Mouse (Mus musculus) skeletal muscle tissue, adult 2 months (tissue): ENCODE results near the gene Pimreg.

Experiments
- DNase-seq: peaks from one replicate; pipeline ENCODE4 v3.0.0-alpha.2; 2012; ENCODE audit warnings: low read depth, low spot score

Gene Pimreg

GRCm38 (mm10) chr11:72065103-72065502 lies 23.3 kb downstream of the Pimreg start:
- DNase-seq = peak; percentile 24

DNA sequence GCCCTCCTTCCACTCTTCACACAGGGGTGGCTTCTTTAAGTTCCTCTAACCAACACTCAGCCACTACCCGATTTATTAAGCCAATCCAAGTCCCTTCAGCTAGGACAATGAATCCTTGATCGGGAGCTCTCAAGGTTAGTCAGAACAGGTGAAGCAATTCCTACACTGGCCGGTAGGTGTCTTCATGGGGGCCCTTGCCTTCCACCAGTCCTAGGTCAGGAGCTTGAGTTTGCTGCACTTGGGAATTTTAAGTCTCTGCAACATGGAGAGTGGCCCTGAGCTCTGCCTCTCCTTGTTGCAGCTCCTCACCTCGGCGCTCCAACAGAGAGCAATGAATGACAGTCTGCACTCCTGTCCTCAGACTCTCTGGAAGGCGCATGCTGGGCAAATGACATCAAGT lies 24.5 kb downstream of the Pimreg start:
- no peak for DNase-seq

DNA sequence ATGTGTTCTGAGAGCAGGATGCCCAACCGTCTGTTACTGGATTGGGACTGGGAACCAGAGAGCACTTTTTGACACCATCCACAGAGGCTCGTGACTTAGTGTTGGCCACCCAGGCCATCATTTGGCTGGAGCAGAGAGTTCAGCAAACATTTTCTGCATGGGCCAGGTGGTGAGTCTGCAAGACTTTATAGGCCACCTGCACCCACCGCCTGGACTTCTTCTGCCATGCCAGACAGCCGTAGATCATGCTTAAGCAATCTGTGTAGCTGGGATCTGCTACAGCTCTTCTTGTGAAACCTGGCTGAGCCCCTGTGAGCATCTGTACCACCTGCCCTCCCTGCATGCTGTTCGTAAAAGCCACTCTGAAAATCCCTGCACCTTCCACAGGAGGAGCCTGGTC lies 25.5 kb downstream of the Pimreg start:
- no peak for DNase-seq

GRCm38 (mm10) chr11:72068026-72068425 lies 26.2 kb downstream of the Pimreg start:
- DNase-seq = no peak

- DNase-seq = no peak
These were observed 28.9 kb downstream of the Pimreg start for GRCm38 (mm10) chr11:72070733-72071132.

DNA sequence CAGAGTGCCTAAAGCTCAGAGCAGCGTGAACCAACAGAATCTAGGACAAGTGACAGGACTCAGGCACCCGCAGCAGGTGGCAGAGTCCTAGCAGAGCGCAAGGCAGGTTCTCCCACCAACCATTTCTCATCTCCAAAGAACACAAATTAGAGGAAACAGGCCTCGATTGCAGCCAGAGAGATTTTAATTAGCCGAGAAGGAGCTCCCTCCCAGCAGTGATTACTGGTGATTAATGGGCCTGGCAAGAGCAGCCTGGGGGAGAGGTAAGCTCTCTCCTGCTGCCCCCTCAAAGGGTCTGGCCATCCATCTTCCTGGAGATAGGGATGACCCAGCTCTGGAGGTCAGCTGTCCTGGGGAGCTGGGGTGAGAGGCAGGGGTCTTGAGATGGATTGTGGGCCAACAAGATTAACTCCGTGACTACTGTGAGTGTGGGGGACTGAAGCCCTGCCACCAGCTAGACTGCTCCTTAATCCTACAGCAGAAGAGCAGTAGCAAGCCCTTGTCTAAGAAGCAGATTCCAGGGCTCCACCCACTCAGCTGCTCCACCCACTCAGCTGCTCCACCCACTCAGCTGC lies 30.6 kb downstream of the Pimreg start:
- no peak for DNase-seq

DNA sequence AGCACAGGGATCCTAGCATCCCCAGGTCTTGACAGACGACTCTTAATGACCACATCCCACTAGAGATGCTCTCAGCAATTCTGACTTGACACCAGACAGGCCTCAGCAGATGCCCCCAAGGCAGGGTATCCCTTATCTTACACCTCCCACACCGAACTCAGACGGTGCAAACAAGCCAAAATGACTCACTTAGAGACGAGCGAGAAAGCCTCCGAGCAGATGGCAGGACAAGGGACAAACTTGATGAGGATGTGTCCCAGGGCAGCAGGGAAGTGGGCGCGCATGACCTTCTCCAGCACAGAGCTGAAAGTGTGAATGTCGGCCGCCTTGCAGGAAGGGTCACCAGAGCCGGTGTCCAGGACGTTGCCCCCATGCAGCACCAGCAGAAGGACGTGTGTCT lies 32.4 kb downstream of the Pimreg start:
- no peak for DNase-seq

GRCm38 (mm10) chr11:72078056-72078455 lies 36.2 kb downstream of the Pimreg start:
- DNase-seq = no peak

- no peak for DNase-seq
These were observed 36.8 kb downstream of the Pimreg start for GRCm38 (mm10) chr11:72078647-72079046.

GRCm38 (mm10) chr11:72080461-72080860 lies 38.6 kb downstream of the Pimreg start:
- DNase-seq = no peak

DNA sequence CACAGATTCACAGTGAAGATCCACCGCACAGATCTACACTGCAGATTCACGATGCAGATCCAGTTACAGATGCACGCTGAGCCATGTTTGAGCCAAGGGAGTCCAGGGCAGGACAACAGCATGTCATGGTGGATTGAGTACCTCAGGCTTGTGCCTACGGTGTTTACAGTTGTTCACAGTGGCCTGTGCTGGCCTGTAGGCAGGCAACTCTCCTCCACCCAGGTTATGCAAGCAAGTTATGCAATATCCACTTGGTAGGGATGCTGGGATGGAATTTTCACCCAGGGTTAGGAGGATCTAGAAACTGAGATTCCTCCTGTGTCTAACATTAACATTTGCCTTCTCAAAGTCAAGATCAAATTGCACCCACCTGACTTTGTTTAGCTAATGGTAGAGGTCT lies 40.8 kb downstream of the Pimreg start:
- DNase-seq = no peak

DNA sequence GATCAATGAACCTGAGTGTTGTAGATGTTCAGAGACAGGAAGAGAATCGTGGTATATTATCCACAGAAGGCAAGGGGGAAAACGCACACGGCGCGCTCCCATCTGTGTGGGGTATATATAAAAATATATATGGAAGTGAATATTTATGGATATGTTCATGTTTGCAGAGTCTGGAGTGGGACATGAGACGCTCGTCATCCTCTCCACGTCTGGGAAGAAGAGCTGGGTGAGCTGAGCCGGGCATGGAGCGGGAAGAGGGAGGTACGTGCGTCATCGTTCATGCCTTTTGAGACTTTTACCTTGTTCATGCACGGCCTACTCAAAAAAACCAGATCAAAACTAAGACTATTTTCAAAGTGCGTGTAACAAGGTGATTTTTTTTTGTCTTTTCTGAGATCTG lies 42.5 kb downstream of the Pimreg start:
- no peak for DNase-seq

- DNase-seq = peak; percentile 70
These were observed 44.6 kb downstream of the Pimreg start for GRCm38 (mm10) chr11:72086251-72087046.

- DNase-seq = no peak
These were observed 50.6 kb downstream of the Pimreg start for GRCm38 (mm10) chr11:72092390-72092789.

- DNase-seq = no peak
These were observed 52.6 kb downstream of the Pimreg start for GRCm38 (mm10) chr11:72094442-72094841.

DNA sequence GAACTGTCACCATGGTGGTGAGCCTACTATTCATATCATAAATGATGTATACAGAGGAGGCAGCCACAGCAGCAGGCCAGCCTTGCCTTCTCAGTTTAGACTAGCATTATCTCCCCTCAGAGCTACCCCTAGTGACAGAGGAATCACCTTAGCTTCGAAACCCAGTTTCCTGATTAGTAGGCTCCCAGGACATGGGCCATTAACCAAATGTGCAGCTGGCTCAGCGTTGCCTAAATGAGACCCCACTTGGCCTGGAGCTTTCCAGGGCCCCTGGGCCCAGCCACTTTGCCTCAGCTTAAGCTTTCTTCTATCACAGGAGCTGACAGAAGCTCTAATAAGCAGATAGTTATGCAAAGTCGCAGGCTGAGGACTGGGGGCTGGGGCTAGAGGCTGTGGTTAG lies 54.2 kb downstream of the Pimreg start:
- no peak for DNase-seq
